In genomic region chr11:11131414-11132077, GRCm38 (mm10) we compare ENCODE assay signal across 7 mouse cellular contexts. TPM values are rescaled to one million over a fixed set of nuclear protein-coding genes. Genes with fewer than 3 reads are reported as not detected.
DNase-seq lines count a peak whose midpoint lies in the region; ATAC-seq and TF ChIP-seq lines count a peak whose summit lies in the region.

No protein-coding gene starts in this region.

- H3K9ac ChIP-seq in hindbrain, embryonic 15.5 days = no peak overlapping the region
- H3K9ac ChIP-seq in midbrain, embryonic 16.5 days (ENCODE audit: low read depth, low read length) = no peak overlapping the region

- peak; percentile 13; the same call in 1 of the 2 replicates for TF ChIP-seq CTCF in testis, adult 2 months (IDR thresholded peaks at IDR 0.05; ENCODE audit: control insufficient read depth, insufficient read depth, insufficient replicate concordance, low read depth, low read length)

- no peak for DNase-seq in testis, postnatal 14 days (ENCODE audit: low spot score)
- DNase-seq in embryo, embryonic 10.5 days (ENCODE audit: low spot score) = peak; percentile 81
- DNase-seq in left cerebral cortex, adult 8-10 months (ENCODE audit: low spot score in 2 of 2) = peak; percentile 12 to 13

- no peak for TF ChIP-seq POLR2A in testis, adult 2 months (IDR thresholded peaks at IDR 0.05; ENCODE audit: control insufficient read depth, low read depth, low read length)

- H3K36me3 ChIP-seq in testis, adult 2 months (ENCODE audit: control insufficient read depth, insufficient read depth, low read length) = no peaks in the 10 kb centered on the region
- H3K36me3 ChIP-seq in hindbrain, embryonic 15.5 days = no peaks in the 10 kb centered on the region
- no peaks in the 10 kb centered on the region for H3K36me3 ChIP-seq in midbrain, embryonic 16.5 days (ENCODE audit: control insufficient read depth, insufficient read depth, low read length)

- H3K9me3 ChIP-seq in hindbrain, embryonic 15.5 days = no peaks in the 10 kb centered on the region
- no peaks in the 10 kb centered on the region for H3K9me3 ChIP-seq in midbrain, embryonic 16.5 days (replicated peaks; ENCODE audit: control insufficient read depth, low read length, poor library complexity, severe bottlenecking)

- ATAC-seq in hindbrain, embryonic 15.5 days (ENCODE audit: low FRiP score, low read depth) = peak; percentile 85
- ATAC-seq in midbrain, embryonic 16.5 days = peak; percentile 92
- no peak for ATAC-seq in erythroid progenitor cell, adult 5-6 weeks (replicated peaks; ENCODE audit: low FRiP score, poor library complexity, severe bottlenecking)

- H3K27ac ChIP-seq in testis, adult 2 months (ENCODE audit: control insufficient read depth, insufficient read depth, low read depth, low read length) = no peak overlapping the region
- H3K27ac ChIP-seq in hindbrain, embryonic 15.5 days (replicated peaks) = no peak overlapping the region
- H3K27ac ChIP-seq in midbrain, embryonic 16.5 days (ENCODE audit: low read length) = no peak overlapping the region

- 55% methylated on average over 14 of the region's 14 CpGs for WGBS in hindbrain, embryonic 15.5 days
- WGBS in midbrain, embryonic 16.5 days = 53% methylated on average over 14 of the region's 14 CpGs

- H3K27me3 ChIP-seq in testis, adult 2 months (ENCODE audit: control insufficient read depth, insufficient read depth, low read length) = no peaks in the 10 kb centered on the region
- H3K27me3 ChIP-seq in hindbrain, embryonic 15.5 days = no peaks in the 10 kb centered on the region
- no peaks in the 10 kb centered on the region for H3K27me3 ChIP-seq in midbrain, embryonic 16.5 days (ENCODE audit: control insufficient read depth, insufficient read depth, low read depth, low read length)

- no peaks in the 10 kb centered on the region for H3K4me1 ChIP-seq in testis, adult 2 months (ENCODE audit: control insufficient read depth, insufficient read depth, low read length)
- no peaks in the 10 kb centered on the region for H3K4me1 ChIP-seq in hindbrain, embryonic 15.5 days (replicated peaks)
- peaks cover 3% of the 10 kb centered on the region; the same call in 1 of the 2 replicates for H3K4me1 ChIP-seq in midbrain, embryonic 16.5 days (ENCODE audit: control insufficient read depth, insufficient read depth, low read length)

- no peak overlapping the region for H3K4me2 ChIP-seq in hindbrain, embryonic 15.5 days
- H3K4me2 ChIP-seq in midbrain, embryonic 16.5 days (ENCODE audit: low read length) = no peak overlapping the region

- no peak overlapping the region for H3K4me3 ChIP-seq in testis, adult 2 months (ENCODE audit: control insufficient read depth, low read depth, low read length)
- H3K4me3 ChIP-seq in hindbrain, embryonic 15.5 days = no peak overlapping the region
- no peak overlapping the region for H3K4me3 ChIP-seq in midbrain, embryonic 16.5 days (ENCODE audit: low read depth, low read length)

RNA-seq across cellular contexts. Expression of gene Vwc2, which starts 17.5 kb away (rescaled TPM):
- 0.07 and 0.10 TPM in 2 replicates for polyA plus RNA-seq in testis, adult 2 months (2012; rRNA removed)
- polyA plus RNA-seq in hindbrain, embryonic 15.5 days (2015; fragmentation: Nextera tagmentation; extraction: Ambion mirVana) = 10.5 TPM in 2 replicates
- 10 to 100 TPM in 2 of 4 experiments, 1 to 10 TPM in 2; 8.6 to 11.7 (median 10.7) TPM for total RNA-seq in left cerebral cortex, adult 8-10 months (2022)
- 6.9 and 11.0 TPM in 2 replicates for polyA plus RNA-seq in midbrain, embryonic 16.5 days (2015; fragmentation: Nextera tagmentation; extraction: Ambion mirVana)
- not detected in 2 replicates for total RNA-seq in erythroid progenitor cell, adult 5-6 weeks (2015; ENCODE audit: low replicate concordance)
- not detected in 2 replicates for total RNA-seq in erythroid progenitor cell, adult 5-6 weeks (2017; ENCODE audit: low replicate concordance)
